Mouse (Mus musculus) megakaryocyte-erythroid progenitor cell, adult 5 weeks (primary cell): Measurements from ENCODE around the gene Naa16. TPM values are rescaled to one million over a fixed set of nuclear protein-coding genes. Genes with fewer than 3 reads are reported as not detected.

ENCODE experiments used
- polyA plus RNA-seq: library from polyadenylated mRNA; stranded (reverse); fragments of >175 nt; gene quantifications from 2 replicates; pipeline ENCODE4 v1.2.3, GENCODE M21; 2012

Gene Naa16
- polyA plus RNA-seq = 38.9 and 48.1 TPM in 2 replicates

GRCm38 (mm10) chr14:79390265-79390926 lies at the start of gene Naa16:
Naa16 (minus strand) TSS chr14:79390778.

GRCm38 (mm10) chr14:79425979-79426729 lies 35.6 kb upstream of the Naa16 start, which contains the start of gene Kbtbd7:
Kbtbd7 (plus strand) TSS chr14:79426511.

DNA sequence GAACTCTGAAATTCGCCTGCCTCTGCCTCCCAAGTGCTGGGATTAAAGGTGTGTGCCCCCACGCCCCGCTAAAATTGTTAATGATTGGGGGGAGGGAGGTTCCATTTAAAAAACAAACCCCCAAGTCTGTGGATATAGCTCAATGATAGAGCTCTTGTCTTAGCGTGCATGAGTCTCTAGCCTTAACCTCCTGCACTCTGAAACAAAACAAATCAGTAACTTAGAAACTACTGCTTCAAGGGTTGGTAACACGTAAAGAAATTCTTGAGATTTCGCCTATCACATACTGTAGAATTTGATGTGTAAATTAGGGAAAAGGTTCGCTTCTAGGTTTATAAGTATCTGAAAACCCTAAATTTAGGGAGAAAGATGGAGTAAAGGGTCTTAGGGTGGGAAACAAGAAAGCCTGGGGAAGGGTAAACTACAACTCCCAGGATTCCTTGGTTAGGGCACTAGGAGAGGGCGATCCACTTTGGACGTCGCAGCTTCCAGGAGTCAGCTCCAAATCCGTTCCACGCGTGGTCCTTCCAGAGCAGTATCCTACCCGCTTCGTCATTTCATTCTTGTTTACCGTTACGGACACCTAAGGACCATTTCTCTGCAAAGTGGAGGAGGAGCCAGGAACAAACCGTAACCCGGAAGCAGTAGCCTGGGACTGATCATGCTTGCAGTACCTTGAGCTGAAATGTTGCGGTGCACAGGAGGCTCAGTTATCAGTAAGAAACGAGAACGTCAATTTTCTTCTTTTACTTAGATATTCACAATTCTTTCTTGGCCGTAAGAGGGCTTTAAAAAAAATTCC lies 6.9 kb upstream of the Naa16 start, which contains the start of gene Mtrf1:
Gene Mtrf1, plus strand, starts transcription at position 452 of the 802 bp plus-strand sequence.

DNA sequence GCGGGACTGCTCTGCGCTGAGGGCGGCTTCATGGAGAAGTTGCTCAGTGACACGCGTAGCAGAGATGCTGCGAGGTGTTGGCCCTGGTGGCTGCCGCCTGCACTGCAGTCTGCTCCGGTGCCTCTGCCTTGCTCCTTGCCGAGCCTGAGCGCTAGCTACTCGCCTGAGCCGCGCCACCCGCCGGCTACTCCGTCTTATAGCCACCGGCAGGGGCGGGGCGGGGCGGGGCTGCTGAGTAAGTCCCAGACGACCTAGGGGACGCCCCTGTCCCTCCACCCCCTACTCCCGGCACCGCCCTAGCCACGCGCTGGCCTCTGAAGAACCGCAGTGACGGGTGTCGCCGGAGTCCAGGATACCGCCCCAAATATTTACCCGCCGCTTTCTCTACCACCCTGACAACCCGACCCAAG lies 89.1 kb downstream of the Naa16 start, which contains the start of gene Rgcc:
Gene Rgcc, minus strand, starts transcription at position 180 of the 410 bp plus-strand sequence.

Other genes starting within 250 kb of the Naa16 start
- not detected in 2 replicates for gene Zfp957, start 143.4 kb downstream of the Naa16 start, polyA plus RNA-seq
- 119 and 152 TPM in 2 replicates for gene Rgcc, start 89.1 kb downstream of the Naa16 start, polyA plus RNA-seq
- 0.33 and 0.45 TPM in 2 replicates for gene Mtrf1, start 7.0 kb upstream of the Naa16 start, polyA plus RNA-seq
- gene Kbtbd7, start 35.7 kb upstream of the Naa16 start, polyA plus RNA-seq = 3.6 and 4.0 TPM in 2 replicates
- 1.3 TPM in 2 replicates for gene Kbtbd6, start 61.1 kb upstream of the Naa16 start, polyA plus RNA-seq
- 13.7 and 14.6 TPM in 2 replicates for gene Elf1, start 90.4 kb upstream of the Naa16 start, polyA plus RNA-seq
- gene Wbp4, start 90.7 kb upstream of the Naa16 start, polyA plus RNA-seq = 4.7 and 5.8 TPM in 2 replicates
- gene Sugt1, start 196.9 kb upstream of the Naa16 start, polyA plus RNA-seq = 2.8 TPM in 2 replicates